13 mouse cellular contexts compared by ENCODE assay signal in genomic region chr17:16804986-16805385, GRCm38 (mm10).
"Had no signal": no experiment of that assay in that cellular context is flagged by ENCODE, and none has a peak within 500 bp of the region (broad histone marks: within the 10 kb centered on the region; RNA-seq: fewer than 3 reads in every experiment).

No protein-coding gene starts in this region.

- H3K9ac ChIP-seq: limb, embryonic 12.5 days; lung, embryonic 15.5 days; midbrain, embryonic 12.5 days had no signal

- H3K27me3 ChIP-seq: lung, embryonic 15.5 days; megakaryocyte, embryonic 14.5 days; midbrain, embryonic 12.5 days had no signal

- H3K36me3 ChIP-seq: limb, embryonic 12.5 days; lung, embryonic 15.5 days; midbrain, embryonic 12.5 days had no signal

- H3K4me2 ChIP-seq: limb, embryonic 12.5 days; lung, embryonic 15.5 days; midbrain, embryonic 12.5 days had no signal

- H3K27ac ChIP-seq: limb, embryonic 12.5 days; lung, embryonic 15.5 days; macrophage; midbrain, embryonic 12.5 days had no signal

- H3K9me3 ChIP-seq: limb, embryonic 12.5 days; lung, embryonic 15.5 days; midbrain, embryonic 12.5 days had no signal

- ATAC-seq: intestine, postnatal 0 days had no signal

- H3K4me1 ChIP-seq: limb, embryonic 12.5 days; lung, embryonic 15.5 days; megakaryocyte, embryonic 14.5 days; midbrain, embryonic 12.5 days had no signal

- H3K4me3 ChIP-seq: limb, embryonic 12.5 days; lung, embryonic 15.5 days; megakaryocyte, embryonic 14.5 days; midbrain, embryonic 12.5 days had no signal

- DNase-seq: kidney, adult 8-10 months; kidney, postnatal 36 days; layer of hippocampus, adult 9-11 months; lung, postnatal 14 days; right cerebral cortex, postnatal 14 days; thymus, adult 18-20 months; thymus, postnatal 36 days had no signal
